Mouse (Mus musculus) ovary, adult 18-20 months (tissue): ENCODE data around the gene Crybb1.

Experiments used
- DNase-seq: peaks from one replicate; pipeline ENCODE4 v3.0.0; 2022; ENCODE audit warnings: low spot score, mixed read lengths

The Crybb1 gene

GRCm38 (mm10) chr5:112266011-112266777 lies 10.6 kb downstream of the Crybb1 start:
- no peak for DNase-seq

GRCm38 (mm10) chr5:112270764-112271541 lies 15.3 kb downstream of the Crybb1 start:
- no peak for DNase-seq

GRCm38 (mm10) chr5:112272934-112273333 lies 17.3 kb downstream of the Crybb1 start:
- DNase-seq, result no peak

DNA sequence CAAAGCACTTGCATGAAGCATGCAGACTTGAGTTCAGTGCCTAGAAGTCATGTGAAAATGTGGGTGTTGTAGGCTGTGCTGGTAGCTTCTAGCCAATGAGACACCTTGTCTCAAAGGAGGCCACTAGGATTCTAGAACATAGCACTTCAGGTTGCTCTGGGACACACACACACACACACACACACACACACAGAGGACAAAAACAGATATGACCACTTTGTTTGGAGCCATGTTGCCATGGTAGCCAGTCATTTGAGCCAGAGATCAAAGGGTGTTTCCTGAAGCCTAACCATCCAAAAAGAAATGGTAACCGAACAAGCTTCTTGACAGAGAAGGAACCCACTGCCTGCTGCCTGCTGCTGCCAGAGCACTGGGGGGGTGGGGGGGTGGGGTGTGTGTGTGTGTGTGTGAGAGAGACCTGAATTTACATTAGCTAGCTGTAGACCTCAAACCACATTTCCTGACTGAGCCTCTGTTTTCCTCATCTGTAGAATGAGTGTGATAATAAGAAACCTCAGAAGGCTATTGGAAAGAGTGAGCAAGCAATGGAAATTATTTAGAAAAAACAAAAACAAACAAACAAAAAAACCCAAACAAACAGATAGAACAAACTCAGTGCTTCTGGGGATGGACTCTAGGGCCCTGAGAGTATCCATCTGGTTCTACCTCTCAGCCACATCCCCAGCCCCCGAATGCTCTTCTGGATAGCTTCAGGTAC lies 18.3 kb downstream of the Crybb1 start:
- no peak for DNase-seq

DNA sequence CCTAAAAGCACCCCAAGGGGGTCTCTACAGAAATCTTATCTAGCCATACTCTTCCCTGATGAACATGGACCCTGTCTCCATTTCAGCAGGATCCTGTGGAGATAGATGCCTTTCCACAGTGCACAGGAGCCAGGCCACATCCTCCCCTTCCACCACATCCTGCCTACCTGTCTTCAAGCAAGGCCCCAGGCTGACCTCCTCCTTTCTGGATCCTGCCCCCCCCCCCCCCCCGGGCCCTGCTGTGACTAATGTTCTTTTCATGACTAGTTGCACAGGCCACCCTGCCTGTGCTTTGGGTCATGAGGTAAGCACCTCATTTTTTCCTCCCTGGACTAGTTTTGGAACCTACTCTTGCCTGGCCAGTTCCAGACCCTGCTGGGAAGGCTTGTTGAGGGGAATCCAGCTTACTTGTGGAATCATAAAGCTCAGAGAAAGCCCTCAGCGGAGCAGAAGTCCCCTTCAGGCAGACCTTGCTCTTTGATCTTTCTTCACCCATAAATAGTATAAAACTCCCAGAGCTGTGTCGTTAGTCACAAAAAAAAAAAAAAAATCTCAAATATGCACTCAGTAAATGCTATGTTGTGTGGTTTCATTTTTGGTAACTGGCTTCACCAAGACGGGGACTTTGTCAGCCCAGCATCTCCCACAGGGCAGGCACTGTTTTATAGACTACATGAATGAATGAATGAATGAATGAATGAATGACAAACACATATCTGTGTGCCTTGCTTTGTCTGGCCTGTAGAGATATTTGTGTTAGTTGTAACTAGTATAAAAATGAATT lies 19.6 kb downstream of the Crybb1 start:
- DNase-seq, result no peak

GRCm38 (mm10) chr5:112276267-112276873 lies 20.8 kb downstream of the Crybb1 start, which contains the start of gene Tpst2:
TSS of gene Tpst2 (plus strand) at chr5:112276691.
- peak; percentile 99 for DNase-seq

DNA sequence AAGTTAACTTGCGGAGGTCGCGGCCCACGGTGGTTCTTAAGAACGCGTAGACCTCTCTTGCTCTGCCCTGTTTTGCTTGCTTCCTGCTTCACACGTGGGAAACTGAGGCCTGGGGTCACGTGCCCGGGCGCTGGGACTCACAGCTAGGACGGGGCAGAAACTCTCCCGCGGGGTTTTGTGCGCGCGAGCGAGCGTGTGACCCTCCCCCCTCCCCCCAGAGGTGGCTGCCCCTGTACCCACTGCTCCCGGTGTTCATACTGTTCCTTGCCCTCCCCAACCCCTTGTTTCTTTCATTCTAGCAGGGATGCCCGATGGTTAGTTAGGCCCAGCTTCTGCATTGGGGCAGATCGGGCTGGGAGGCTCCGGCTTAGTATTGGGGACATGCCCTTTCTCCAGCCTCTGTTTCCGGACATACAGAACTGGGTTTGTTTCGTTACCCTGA lies 21.3 kb downstream of the Crybb1 start:
- DNase-seq, result no peak

DNA sequence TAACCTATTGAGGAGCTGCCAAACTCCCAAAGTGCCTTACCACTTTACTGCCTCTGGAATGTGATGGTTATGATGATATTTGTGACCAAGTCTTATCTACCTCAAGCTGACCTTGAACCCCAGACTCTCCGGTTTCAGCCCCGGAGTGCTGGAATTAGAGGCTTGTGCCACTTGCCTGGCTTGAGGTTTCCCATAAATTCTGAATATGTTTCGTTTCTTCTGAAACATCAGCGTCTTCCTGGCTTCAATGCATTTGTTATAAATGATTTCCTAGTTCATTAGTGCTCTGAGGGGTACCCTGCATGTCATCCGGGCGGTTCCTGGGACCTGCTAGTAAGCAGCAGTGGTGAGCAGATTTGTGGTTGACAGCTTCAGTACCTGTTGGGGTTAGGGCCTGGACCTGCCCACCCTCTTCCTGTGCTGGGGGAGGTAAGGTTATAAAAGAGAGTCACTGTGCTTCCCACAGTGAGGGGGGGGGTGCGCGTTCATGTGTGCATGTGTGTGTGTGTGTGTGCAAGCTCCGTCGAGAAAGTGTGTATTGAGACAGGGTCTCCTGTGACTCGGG lies 22.4 kb downstream of the Crybb1 start:
- DNase-seq, result no peak

DNA sequence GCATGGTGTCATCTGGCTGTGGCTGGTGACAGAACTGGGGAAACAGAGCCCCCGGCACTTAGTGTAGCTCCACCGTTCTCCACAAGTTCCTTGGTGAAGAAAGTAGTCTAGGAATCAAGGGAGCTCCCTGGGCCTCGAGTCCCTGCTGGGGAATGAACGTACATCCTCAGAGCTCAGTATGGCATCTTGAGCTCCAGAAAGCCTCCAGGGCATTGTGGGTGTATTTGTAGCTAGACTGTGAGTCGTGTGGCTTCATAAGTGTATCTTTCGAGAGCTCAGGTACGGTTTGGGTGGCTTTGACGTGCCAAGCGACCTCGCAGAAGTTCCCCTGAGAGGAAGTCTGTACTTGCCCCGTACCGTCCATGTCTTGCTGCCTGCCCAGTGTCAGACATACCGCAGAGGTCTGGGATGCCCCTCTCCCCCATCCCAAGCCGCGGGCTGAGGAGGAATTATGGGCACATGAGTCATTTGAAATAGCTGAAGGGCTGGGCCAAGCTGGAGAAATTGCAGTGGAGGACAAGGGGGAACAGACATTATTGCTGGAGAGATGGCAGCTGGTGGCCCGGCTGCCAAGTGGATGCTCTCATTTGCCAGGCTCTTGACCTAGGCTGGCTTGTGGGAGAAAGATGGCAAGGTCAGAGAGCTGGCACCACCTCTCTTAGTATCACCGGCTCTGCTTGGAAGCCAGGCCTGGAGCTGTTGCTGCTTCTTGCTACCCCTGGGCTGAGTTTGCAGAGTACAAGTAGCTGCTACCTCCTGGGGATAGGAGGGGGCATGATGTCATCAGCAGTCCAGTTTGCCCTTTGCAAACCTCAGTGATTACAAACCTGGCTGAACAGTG lies 23.8 kb downstream of the Crybb1 start:
- no peak for DNase-seq

GRCm38 (mm10) chr5:112280151-112280550 lies 24.5 kb downstream of the Crybb1 start:
- no peak for DNase-seq

- no peak for DNase-seq
These were observed 25.4 kb downstream of the Crybb1 start for GRCm38 (mm10) chr5:112280863-112281660.

DNA sequence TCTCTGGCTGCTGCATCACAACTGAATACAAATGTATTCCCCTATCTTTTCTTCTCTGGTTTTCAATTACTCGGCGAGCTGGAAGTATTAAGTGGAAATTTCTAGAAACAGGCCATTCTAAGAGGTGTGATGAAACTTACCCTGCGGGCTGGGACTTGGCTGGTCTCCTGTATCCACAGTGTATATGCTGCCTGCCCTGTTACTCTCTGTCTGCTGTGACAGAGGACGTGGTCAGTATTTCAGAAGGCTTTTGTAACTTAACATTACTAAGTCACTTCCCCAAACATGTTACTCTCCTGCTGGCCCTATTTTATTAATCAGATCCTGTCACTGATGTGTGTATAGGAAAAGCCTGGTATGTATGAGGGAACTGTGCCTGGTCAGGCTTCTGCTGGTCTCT lies 26.1 kb downstream of the Crybb1 start:
- no peak for DNase-seq

DNA sequence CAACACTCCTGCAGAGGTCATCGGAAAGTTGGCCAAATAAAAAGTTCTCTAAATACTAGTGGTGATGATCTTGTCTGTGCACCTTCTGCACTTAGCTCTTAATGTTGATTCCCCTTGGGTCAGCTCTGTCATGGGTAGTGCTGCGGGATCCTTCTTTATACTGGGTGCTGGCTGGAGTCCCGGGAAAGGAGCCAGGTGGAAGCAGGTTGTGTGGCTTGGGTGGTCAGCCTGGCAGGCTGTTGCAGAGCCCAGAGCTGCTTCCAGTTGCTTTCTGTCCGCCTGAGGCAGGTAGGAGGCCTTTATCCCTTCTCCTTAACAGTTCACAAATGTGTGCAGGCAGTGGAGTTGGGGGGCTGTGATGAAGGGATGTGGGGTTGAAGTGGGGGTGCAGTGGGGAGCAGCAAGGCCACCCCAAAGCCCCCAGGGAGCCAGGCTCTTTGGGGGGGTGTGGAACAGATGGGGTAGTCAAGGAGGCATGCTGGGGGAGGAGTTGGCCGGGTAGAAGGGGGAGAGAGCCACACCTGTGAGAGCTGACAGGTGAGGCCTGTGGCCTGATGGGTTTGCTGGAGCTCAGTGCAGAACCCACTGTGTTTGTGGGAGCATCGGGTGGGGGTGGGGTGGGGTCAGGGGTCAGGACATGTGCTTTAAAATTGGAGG lies 26.6 kb downstream of the Crybb1 start:
- no peak for DNase-seq

DNA sequence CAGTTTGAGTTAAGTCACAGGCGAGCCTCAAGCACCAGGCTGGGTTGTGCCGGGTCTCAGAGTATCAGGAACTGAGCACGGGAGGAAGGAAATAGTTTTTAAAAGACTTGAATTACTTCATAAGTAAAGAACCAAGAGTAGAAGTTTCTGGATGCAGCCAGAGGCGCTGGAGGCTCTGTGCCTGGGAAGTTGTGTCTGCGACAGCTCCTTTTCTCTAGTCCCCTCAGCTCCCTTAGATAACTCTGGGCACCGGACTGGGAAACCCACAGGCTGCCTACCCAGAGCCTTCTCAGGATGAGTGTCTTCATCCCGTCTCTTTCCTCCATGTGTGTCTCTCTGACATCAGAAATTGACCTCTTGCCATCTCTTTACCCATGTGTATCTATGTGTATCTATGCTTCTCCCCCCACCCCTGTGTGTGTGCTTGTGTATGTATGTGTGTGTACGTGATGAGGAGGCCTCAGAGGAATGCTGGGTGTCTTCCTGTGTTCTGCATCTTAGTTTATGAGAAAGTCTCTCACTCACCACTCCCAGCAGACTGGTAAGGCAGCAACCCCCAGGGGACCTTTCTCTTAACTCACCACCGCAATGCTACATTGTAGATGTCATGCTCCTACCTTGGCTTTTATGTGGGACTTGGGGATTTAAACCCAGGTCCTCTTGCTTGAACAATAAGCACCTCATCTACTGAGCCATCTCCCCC lies 27.3 kb downstream of the Crybb1 start:
- no peak for DNase-seq

- DNase-seq, result no peak
These were observed 28.1 kb downstream of the Crybb1 start for GRCm38 (mm10) chr5:112283543-112284202.

GRCm38 (mm10) chr5:112284203-112284582 lies 28.6 kb downstream of the Crybb1 start:
- DNase-seq, result no peak

DNA sequence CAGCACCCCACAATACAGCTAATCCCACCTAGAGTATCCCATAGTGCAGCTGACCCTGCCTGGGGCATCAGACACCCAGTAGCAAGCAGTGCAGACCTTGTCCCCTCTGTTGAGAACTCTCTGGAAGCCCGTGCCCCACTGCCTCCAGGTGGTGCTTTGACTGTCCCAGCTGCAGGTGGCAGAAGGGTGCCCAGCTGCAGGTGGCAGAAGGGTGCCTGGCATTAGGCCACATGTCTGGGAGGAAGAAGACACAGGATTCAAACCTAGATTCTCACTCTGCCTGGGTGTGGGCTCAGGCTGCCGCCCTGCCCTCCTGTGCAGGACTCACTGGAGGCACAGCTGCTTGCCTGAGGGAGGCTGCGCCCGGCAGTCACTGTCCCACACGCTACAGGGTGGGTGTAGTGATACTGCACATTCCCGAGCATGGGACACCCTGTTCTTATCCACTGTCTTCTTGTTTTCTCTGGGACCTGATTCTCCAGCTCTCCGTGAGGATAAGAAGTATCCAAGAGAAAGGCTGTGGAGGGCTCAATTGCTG lies 30.0 kb downstream of the Crybb1 start:
- no peak for DNase-seq
